Mouse (Mus musculus) heart, embryonic 11.5 days (tissue): ENCODE measurements around the gene Omg. TPM values are rescaled to one million over a fixed set of nuclear protein-coding genes. Genes with fewer than 3 reads are reported as not detected.

ENCODE experiments used
- ATAC-seq: fragments of 200-750 bp; cut with Nextera tagmentation; replicated peaks from 2 replicates; pipeline ENCODE4 v1.8.0; 2017; ENCODE audit warnings: moderate library complexity; ENCODE audit not compliant: insufficient number of reproducible peaks, low FRiP score, low TSS enrichment
- H3K27ac ChIP-seq: fragments of 300-500 bp; sonication (generic); 2 replicates; pipeline ENCODE4 v1.5.1; 2014; ENCODE audit warnings: mild to moderate bottlenecking, low read depth, low read length
- H3K27me3 ChIP-seq: fragments of 300-500 bp; sonication (generic); 2 replicates; pipeline ENCODE4 v1.6.1; 2014; ENCODE audit warnings: mild to moderate bottlenecking, low read length, mixed read lengths; ENCODE audit not compliant: control insufficient read depth, insufficient read depth
- H3K36me3 ChIP-seq: fragments of 300-500 bp; sonication (generic); 2 replicates; pipeline ENCODE4 v1.6.1; 2014; ENCODE audit warnings: mild to moderate bottlenecking, low read length, moderate library complexity, mixed read lengths; ENCODE audit not compliant: control insufficient read depth, insufficient read depth
- H3K4me1 ChIP-seq: fragments of 300-500 bp; sonication (generic); 2 replicates; pipeline ENCODE4 v1.6.1; 2014; ENCODE audit warnings: low read length; ENCODE audit not compliant: control insufficient read depth, insufficient read depth
- H3K4me2 ChIP-seq: fragments of 300-500 bp; sonication (generic); 2 replicates; pipeline ENCODE4 v1.6.1; 2014; ENCODE audit warnings: mild to moderate bottlenecking, moderate library complexity
- H3K4me3 ChIP-seq: fragments of 300-500 bp; sonication (generic); 2 replicates; pipeline ENCODE4 v1.5.1; 2014; ENCODE audit warnings: low read depth, low read length
- H3K9ac ChIP-seq: fragments of 300-500 bp; sonication (generic); 2 replicates; pipeline ENCODE4 v1.6.1; 2014; ENCODE audit warnings: mild to moderate bottlenecking, low read depth, low read length, moderate library complexity
- H3K9me3 ChIP-seq: fragments of 300-500 bp; sonication (generic); replicated peaks from 2 replicates; pipeline ENCODE4 v1.6.1; 2016; ENCODE audit warnings: low read length; ENCODE audit not compliant: control insufficient read depth
- WGBS: fragments of 180-500 bp; shearing (Covaris S2); extraction: QIAGEN DNeasy Blood & Tissue Kit; methylation state at CpG from one replicate; pipeline ENCODE4 v1.1.7; 2014; ENCODE audit not compliant: insufficient replicate concordance; 5-methylcytosine and 5-hydroxymethylcytosine counted together
- polyA plus RNA-seq: library from polyadenylated mRNA; unstranded; fragments of >200 nt; fragmentation: Nextera tagmentation; extraction: Ambion mirVana; gene quantifications from 2 replicates; pipeline ENCODE4 v1.2.1, GENCODE M21; 2014

Gene Omg
- polyA plus RNA-seq, 1 experiment from 2014 or later, result 0.31 TPM

DNA sequence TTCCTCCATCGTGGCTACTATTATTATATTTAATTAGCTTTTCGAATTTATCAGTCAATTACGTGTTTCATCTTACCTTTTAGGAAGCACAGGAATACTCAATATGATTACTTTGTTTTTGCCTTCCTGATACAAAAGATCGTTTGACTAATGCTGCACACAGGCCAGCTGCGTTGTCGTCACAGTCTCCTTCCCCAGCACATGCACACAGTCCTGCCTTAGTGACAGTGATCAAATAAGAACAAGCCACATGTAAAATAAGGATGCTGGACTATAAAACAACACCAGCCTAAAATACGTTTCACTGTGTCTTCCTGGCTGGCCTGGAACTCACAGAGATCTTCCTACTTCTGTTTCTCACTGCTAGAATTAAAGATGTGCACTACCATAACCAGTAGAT is 622 bp upstream of the Omg start:
- Histone ChIP-seq H3K27me3 (no peaks in the 10 kb centered on the region), H3K9me3 (no peaks in the 10 kb centered on the region), H3K36me3 (no peaks in the 10 kb centered on the region), H3K4me3 (no peak overlapping the region), H3K9ac (no peak overlapping the region), H3K27ac (no peak overlapping the region), H3K4me1 (no peaks in the 10 kb centered on the region), H3K4me2 (no peak overlapping the region)
- ATAC-seq, result no peak
- WGBS, result 89% methylated on average over 7 of the region's 7 CpGs

DNA sequence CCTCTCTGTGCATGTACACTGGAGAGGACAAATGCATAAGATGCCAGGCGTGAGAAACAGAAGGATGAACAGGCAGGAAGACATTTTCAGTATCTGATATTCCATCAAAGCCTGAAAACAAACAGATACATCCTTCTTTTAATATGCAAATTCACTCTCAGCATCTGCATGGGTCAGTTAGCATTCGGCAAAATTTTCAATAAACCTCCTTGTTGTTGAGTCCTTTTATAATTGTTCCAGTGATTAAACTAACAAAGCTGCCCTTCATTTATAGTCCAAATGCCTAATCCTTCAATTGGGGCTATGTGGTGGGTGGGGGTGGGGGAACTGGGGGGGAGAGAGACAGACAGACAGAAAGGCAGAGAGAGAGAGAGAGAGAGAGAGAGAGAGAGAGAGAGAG is 967 bp downstream of the Omg start:
- no peaks in the 10 kb centered on the region for H3K27me3 ChIP-seq
- no peak overlapping the region for H3K4me2 ChIP-seq
- ATAC-seq, result no peak
- WGBS, result 83% methylated on average over 2 of the region's 2 CpGs
- H3K9ac ChIP-seq, result no peak overlapping the region
- no peaks in the 10 kb centered on the region for H3K36me3 ChIP-seq
- no peak overlapping the region for H3K4me3 ChIP-seq
- no peak overlapping the region for H3K27ac ChIP-seq
- H3K9me3 ChIP-seq, result no peaks in the 10 kb centered on the region
- no peaks in the 10 kb centered on the region for H3K4me1 ChIP-seq

DNA sequence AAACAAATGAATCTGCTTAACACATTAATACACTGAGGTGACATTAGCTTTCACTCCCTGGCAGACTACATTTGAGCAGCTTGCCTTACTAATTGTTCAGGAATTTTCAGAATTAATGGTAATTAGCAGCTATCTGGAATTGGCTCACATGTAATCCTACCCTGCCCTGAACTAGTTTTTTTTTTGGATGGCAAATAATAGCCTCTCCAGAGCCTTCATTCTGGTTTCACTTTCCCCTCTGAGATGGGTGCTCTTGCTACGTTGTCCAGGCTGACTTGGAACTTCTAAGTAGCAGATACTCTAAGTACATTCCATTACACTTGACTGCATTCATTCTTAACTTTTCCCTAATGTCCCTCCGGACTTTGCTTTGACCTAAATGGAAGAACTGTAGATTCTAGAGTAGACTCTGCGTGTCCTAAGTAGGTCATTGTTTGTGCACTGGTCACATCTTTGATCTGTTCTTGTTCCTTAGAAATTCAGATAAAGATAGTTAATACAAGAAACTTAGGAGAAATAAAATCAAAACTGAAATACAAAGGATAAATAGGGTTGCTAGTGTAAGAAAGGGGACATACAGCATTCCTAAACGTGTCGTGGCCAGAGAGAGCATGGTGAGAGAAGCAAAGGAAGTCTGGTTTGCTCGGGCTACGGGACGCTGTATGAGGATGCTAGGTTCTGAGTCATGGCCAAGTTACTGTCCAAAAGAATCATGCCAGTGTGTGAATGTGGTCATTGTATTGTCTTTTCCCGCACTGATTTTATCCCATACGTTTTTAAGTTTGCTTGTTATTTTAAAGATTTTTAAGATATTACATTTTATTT is 8.7 kb downstream of the Omg start:
- no peaks in the 10 kb centered on the region for H3K27me3 ChIP-seq
- 0 out of 2 replicates have a peak, but pooled peaks cover 2% of the 10 kb centered on the region for H3K36me3 ChIP-seq
- H3K27ac ChIP-seq, result no peak overlapping the region
- 0 out of 2 replicates have a peak, but pooled peaks cover 4% of the 10 kb centered on the region for H3K4me1 ChIP-seq
- H3K4me3 ChIP-seq, result no peak overlapping the region
- 78% methylated on average over 10 of the region's 10 CpGs for WGBS
- H3K9ac ChIP-seq, result no peak overlapping the region
- no peaks in the 10 kb centered on the region for H3K9me3 ChIP-seq
- no peak for ATAC-seq
- no peak overlapping the region for H3K4me2 ChIP-seq

DNA sequence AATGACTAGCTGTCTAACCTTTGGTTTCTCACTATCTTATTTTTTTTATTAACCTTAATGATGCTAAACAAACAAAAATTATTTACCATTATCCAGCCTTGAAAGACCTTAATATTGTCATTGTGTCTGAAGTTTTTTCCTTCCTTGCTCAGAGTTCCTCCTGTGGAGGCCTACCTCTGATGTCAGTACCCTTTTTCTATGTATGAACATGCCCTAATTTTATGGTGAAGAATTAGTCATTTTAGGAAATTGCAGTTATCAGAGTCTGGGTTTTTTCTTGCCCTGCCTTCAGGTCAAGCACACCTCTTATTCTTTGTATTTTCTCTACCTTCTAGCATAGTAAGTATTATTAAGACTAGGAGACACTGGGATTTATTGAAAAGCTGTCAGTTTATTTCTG is 19.2 kb downstream of the Omg start:
- Histone ChIP-seq H3K36me3 (no peaks in the 10 kb centered on the region), H3K4me3 (no peak overlapping the region), H3K4me2 (no peak overlapping the region), H3K27me3 (no peaks in the 10 kb centered on the region), H3K4me1 (no peaks in the 10 kb centered on the region), H3K9me3 (no peaks in the 10 kb centered on the region), H3K27ac (no peak overlapping the region), H3K9ac (no peak overlapping the region)
- no peak for ATAC-seq

DNA sequence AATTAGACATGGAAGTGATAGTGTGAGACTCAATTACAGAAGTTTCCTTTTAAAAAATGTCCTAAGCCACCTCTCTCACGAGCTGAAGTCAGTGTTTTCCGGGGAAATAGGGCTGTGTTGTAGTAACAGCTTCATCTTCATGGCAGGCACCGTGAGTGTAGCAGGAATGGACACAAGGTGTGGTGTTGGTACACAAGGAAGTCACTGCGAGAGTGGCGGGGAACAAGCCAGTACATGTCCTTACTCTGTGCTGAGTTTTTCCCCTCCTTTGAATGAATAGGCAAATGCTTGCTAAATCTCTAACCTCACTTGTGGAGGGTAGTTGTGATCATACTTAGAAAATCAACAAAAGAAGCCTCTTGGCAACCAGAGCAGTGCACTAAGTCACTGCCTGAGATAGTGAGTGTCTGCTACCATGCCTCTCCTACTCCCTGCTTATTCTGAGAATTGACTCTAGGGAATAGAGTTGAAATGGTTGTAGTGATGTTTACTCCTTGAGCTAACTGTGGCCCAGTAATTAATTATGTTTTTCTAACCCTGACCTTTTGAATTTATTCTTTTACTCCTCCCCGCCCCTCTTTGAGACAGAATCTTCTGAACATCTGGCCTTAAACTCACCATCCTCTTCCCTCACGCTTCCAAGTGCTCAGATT is 19.9 kb downstream of the Omg start:
- Histone ChIP-seq H3K4me2 (no peak overlapping the region), H3K27ac (no peak overlapping the region), H3K9me3 (no peaks in the 10 kb centered on the region), H3K4me1 (no peaks in the 10 kb centered on the region), H3K4me3 (no peak overlapping the region), H3K27me3 (no peaks in the 10 kb centered on the region), H3K36me3 (no peaks in the 10 kb centered on the region), H3K9ac (no peak overlapping the region)
- WGBS, result 85% methylated on average over 7 of the region's 7 CpGs
- ATAC-seq, result no peak

DNA sequence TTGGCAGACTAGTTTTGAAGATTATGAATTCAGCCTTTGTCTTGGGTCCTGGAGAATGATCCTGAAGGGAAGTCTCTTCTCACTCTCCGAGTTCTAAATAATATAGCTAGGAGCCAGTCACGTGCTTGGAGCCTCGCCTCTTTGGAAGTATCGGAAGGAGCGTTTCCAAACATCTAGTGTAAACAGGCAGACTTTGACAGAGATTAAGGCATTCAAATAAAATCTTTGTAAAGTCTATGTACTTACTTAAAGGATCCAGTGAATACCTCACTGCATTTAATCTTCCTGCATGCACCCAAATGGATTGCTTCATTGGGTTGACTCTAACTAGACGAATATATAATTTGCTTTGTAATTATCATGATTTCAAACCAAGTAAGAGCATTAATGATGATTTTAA is 20.5 kb downstream of the Omg start:
- Histone ChIP-seq H3K4me2 (no peak overlapping the region), H3K36me3 (no peaks in the 10 kb centered on the region)
- ATAC-seq, result no peak

DNA sequence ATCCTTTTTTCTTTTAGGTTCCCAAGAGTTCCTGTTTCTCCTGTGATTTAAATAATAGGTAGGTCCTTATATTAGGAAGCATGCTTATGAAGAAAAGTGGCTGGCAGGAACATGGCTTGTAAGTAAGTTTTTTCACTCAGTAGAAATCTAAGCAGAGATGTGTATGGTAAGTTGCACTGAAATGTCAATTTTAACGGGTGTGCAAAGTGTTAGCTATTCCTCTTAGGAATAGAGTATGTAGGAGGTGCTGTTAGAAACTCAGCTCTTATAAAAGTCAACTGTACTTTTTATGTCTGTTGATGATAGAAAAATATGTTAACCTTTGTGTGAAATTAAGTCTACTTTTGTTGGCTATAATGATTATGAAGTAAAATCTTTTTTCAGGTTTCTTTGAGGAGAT is 35.8 kb downstream of the Omg start:
- no peak overlapping the region for H3K9ac ChIP-seq
- no peak overlapping the region for H3K4me3 ChIP-seq
- peaks cover 3% of the 10 kb centered on the region for H3K36me3 ChIP-seq
- 0 out of 2 replicates have a peak, but pooled peaks cover 2% of the 10 kb centered on the region for H3K4me1 ChIP-seq
- H3K9me3 ChIP-seq, result no peaks in the 10 kb centered on the region
- H3K27me3 ChIP-seq, result no peaks in the 10 kb centered on the region
- H3K27ac ChIP-seq, result no peak overlapping the region
- H3K4me2 ChIP-seq, result no peak overlapping the region
- WGBS, result 80% methylated on average over 1 of the region's 1 CpGs
- ATAC-seq, result no peak

More for the DNA sequence above, 20.5 kb downstream of the Omg start:
- Histone ChIP-seq H3K27me3 (no peaks in the 10 kb centered on the region), H3K4me3 (no peak overlapping the region), H3K4me1 (no peaks in the 10 kb centered on the region), H3K9me3 (no peaks in the 10 kb centered on the region), H3K27ac (no peak overlapping the region), H3K9ac (no peak overlapping the region)
- 91% methylated on average over 6 of the region's 6 CpGs for WGBS

DNA sequence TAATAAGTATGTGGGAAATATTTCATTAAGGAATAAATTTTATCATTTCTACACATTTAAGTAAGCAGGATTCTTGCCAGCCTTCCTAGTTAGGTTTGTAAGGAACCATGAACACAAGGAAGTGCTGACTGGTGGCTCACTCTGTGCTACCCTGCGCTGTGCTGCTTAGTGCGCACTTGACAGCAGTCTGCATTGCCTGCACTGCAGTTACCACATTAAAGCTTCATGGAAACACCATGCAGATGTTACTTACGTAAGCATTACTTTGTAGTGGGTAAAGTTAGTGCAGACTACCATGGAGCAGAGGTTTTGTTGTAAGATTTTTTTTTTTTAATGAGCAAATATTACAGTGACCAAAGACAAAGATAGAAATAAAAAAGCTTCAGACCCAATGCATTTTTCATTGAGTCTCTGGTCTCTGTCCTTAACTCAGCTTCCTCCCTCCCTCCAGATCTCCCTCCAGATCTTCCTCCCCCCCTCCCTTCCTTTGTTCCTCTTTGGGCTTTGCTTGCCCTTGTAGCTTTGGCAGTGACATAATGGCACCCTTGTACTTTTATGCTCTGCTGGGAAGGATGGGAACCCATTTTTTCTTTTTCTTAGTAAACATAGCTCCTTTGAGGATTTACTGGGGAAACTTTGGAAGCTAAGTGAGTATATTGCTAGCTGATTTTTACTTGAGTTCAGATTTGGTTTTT is 43.0 kb downstream of the Omg start:
- H3K27ac ChIP-seq, result no peak overlapping the region
- 0 out of 2 replicates have a peak, but pooled peaks cover 4% of the 10 kb centered on the region for H3K36me3 ChIP-seq
- no peaks in the 10 kb centered on the region for H3K27me3 ChIP-seq
- H3K4me3 ChIP-seq, result no peak overlapping the region
- no peak overlapping the region for H3K4me2 ChIP-seq
- no peak for ATAC-seq
- peaks cover 4% of the 10 kb centered on the region; the same call in 1 of the 2 replicates for H3K4me1 ChIP-seq
- no peak overlapping the region for H3K9ac ChIP-seq
- H3K9me3 ChIP-seq, result no peaks in the 10 kb centered on the region
- WGBS, result 92% methylated on average over 3 of the region's 3 CpGs
